Mouse (Mus musculus): ENCODE results near the gene Rnf181.

GRCm38 (mm10) chr6:72313124-72313867, 53.5 kb downstream of the Rnf181 start:
- TF ChIP-seq GATA1 (IDR thresholded peaks at IDR 0.05; ENCODE audit: borderline replicate concordance, low read length) (no peak), FLI1 (IDR thresholded peaks at IDR 0.05; ENCODE audit: low read length) (no peak)

Measured in megakaryocyte, embryonic 14.5 days (primary cell).